Mouse (Mus musculus): Measurements from ENCODE around the gene Defb36.

The Defb36 gene

GRCm38 (mm10) chr2:152604057-152604456 is at the start of gene Defb36:
Gene Defb36 (plus strand): TSS chr2:152604327.
- no peak for DNase-seq (ENCODE audit: low spot score)

- DNase-seq (ENCODE audit: low spot score), result no peak
These were observed 47.5 kb upstream of the Defb36 start for GRCm38 (mm10) chr2:152556655-152557054.

GRCm38 (mm10) chr2:152569038-152569437 is 35.1 kb upstream of the Defb36 start, which contains the start of gene Gm17416:
Gene Gm17416 (plus strand): TSS chr2:152569338.
- DNase-seq (ENCODE audit: low spot score), result no peak

GRCm38 (mm10) chr2:152569881-152570280 is 34.2 kb upstream of the Defb36 start:
- no peak for DNase-seq (ENCODE audit: low spot score)

- DNase-seq (ENCODE audit: low spot score), result no peak
These were observed 33.8 kb upstream of the Defb36 start for GRCm38 (mm10) chr2:152570313-152570712.

- no peak for DNase-seq (ENCODE audit: low spot score)
These were observed 31.9 kb upstream of the Defb36 start, which contains the start of gene Defb21 for GRCm38 (mm10) chr2:152572114-152572794. Gene Defb21 (plus strand): TSS chr2:152572744.

GRCm38 (mm10) chr2:152573484-152573883 is 30.6 kb upstream of the Defb36 start:
- DNase-seq (ENCODE audit: low spot score), result no peak

GRCm38 (mm10) chr2:152580107-152580506 is 24.0 kb upstream of the Defb36 start, which contains the start of gene Defb19:
Gene Defb19 (minus strand): TSS chr2:152580312.
- DNase-seq (ENCODE audit: low spot score), result no peak

- DNase-seq (ENCODE audit: low spot score), result no peak
These were observed 23.5 kb upstream of the Defb36 start for GRCm38 (mm10) chr2:152580612-152581011.

GRCm38 (mm10) chr2:152586926-152587560 is 17.1 kb upstream of the Defb36 start:
- peak; percentile 28 for DNase-seq (ENCODE audit: low spot score)

GRCm38 (mm10) chr2:152588450-152588849 is 15.7 kb upstream of the Defb36 start:
- DNase-seq (ENCODE audit: low spot score), result no peak

GRCm38 (mm10) chr2:152589021-152589420 is 15.1 kb upstream of the Defb36 start:
- DNase-seq (ENCODE audit: low spot score), result no peak

GRCm38 (mm10) chr2:152599299-152599698 is 4.8 kb upstream of the Defb36 start, which contains the start of gene Defb45:
Gene Defb45 (minus strand): TSS chr2:152599399.
- DNase-seq (ENCODE audit: low spot score), result no peak

- no peak for DNase-seq (ENCODE audit: low spot score)
These were observed 4.1 kb upstream of the Defb36 start for GRCm38 (mm10) chr2:152600076-152600475.

- no peak for DNase-seq (ENCODE audit: low spot score)
These were observed 2.7 kb upstream of the Defb36 start for GRCm38 (mm10) chr2:152601275-152601960.

GRCm38 (mm10) chr2:152607746-152608145 is 3.6 kb downstream of the Defb36 start:
- peak; percentile 40 for DNase-seq (ENCODE audit: low spot score)

- no peak for DNase-seq (ENCODE audit: low spot score)
These were observed 4.6 kb downstream of the Defb36 start for GRCm38 (mm10) chr2:152608719-152609118.

- no peak for DNase-seq (ENCODE audit: low spot score)
These were observed 8.1 kb downstream of the Defb36 start for GRCm38 (mm10) chr2:152612193-152612592.

- peak; percentile 80 for DNase-seq (ENCODE audit: low spot score)
These were observed 11.4 kb downstream of the Defb36 start for GRCm38 (mm10) chr2:152615563-152615962.

- no peak for DNase-seq (ENCODE audit: low spot score)
These were observed 12.3 kb downstream of the Defb36 start for GRCm38 (mm10) chr2:152616470-152616869.

- peak; percentile 24 for DNase-seq (ENCODE audit: low spot score)
These were observed 13.2 kb downstream of the Defb36 start for GRCm38 (mm10) chr2:152617374-152617773.

GRCm38 (mm10) chr2:152620367-152621134 is 16.4 kb downstream of the Defb36 start:
- DNase-seq (ENCODE audit: low spot score), result no peak
